Mouse (Mus musculus) spleen, postnatal 0 days (tissue): ENCODE data around the gene Ak8. TPM values are rescaled to one million over a fixed set of nuclear protein-coding genes. Genes with fewer than 3 reads are reported as not detected.

ENCODE experiments used
- polyA plus RNA-seq: library from polyadenylated mRNA; unstranded; fragments of >200 nt; fragmentation: Nextera tagmentation; extraction: Ambion mirVana; gene quantifications from 2 replicates; pipeline ENCODE4 v1.2.1, GENCODE M21; 2015

Gene Ak8
- polyA plus RNA-seq = 0.35 and 0.67 TPM in 2 replicates

GRCm38 (mm10) chr2:28699361-28700335, at the start of gene Ak8, which contains the start of gene Spaca9:
Gene Ak8, plus strand, starts transcription at chr2:28700164.
Gene Spaca9, minus strand, starts transcription at chr2:28699727.

GRCm38 (mm10) chr2:28840222-28840951, 140.4 kb downstream of the Ak8 start, which contains the start of the genes Gtf3c4 and Ddx31:
Gene Gtf3c4, minus strand, starts transcription at chr2:28840360.
Gene Ddx31, plus strand, starts transcription at chr2:28840406.

Other genes with a start within 250 kb of the Ak8 start
- gene 1700007K13Rik, start 233.8 kb upstream of the Ak8 start, polyA plus RNA-seq = not detected in 2 replicates
- 22.0 and 22.7 TPM in 2 replicates for gene Mrps2, start 232.1 kb upstream of the Ak8 start, polyA plus RNA-seq
- 0.76 and 0.95 TPM in 2 replicates for gene Gbgt1, start 203.3 kb upstream of the Ak8 start, polyA plus RNA-seq
- gene Gm10134, start 194.1 kb upstream of the Ak8 start, polyA plus RNA-seq = 2.6 and 5.2 TPM in 2 replicates
- gene Ralgds, start 187.0 kb upstream of the Ak8 start, polyA plus RNA-seq = 3.1 and 5.0 TPM in 2 replicates
- gene Cel, start 136.8 kb upstream of the Ak8 start, polyA plus RNA-seq = 13.0 and 42.1 TPM in 2 replicates
- gene Gtf3c5, start 116.4 kb upstream of the Ak8 start, polyA plus RNA-seq = 15.9 and 17.4 TPM in 2 replicates
- gene Gfi1b, start 78.2 kb upstream of the Ak8 start, polyA plus RNA-seq = 138 and 149 TPM in 2 replicates
- gene Tsc1, start 58.9 kb upstream of the Ak8 start, polyA plus RNA-seq = 9.4 TPM in 2 replicates
- 2.9 and 3.0 TPM in 2 replicates for gene Spaca9, start 437 bp upstream of the Ak8 start, polyA plus RNA-seq
- gene Gtf3c4, start 140.2 kb downstream of the Ak8 start, polyA plus RNA-seq = 4.1 and 5.4 TPM in 2 replicates
- gene Ddx31, start 140.2 kb downstream of the Ak8 start, polyA plus RNA-seq = 5.0 and 6.1 TPM in 2 replicates
- not detected in 2 replicates for gene Barhl1, start 216.5 kb downstream of the Ak8 start, polyA plus RNA-seq